Comparison of ENCODE assay signal across 8 mouse cellular contexts in genomic region chr4:141767353-141768036, GRCm38 (mm10). TPM values are rescaled to one million over a fixed set of nuclear protein-coding genes. Genes with fewer than 3 reads are reported as not detected.
DNase-seq lines count a peak whose midpoint lies in the region; ATAC-seq and TF ChIP-seq lines count a peak whose summit lies in the region.

No protein-coding gene starts in this region.

- H3K4me2 ChIP-seq in forebrain, embryonic 12.5 days = no peak overlapping the region
- H3K4me2 ChIP-seq in hindbrain, embryonic 14.5 days (replicated peaks) = 0 out of 2 replicates have a peak overlapping the region, but pooled peaks have one; percentile 2
- peak overlapping the region; percentile 22 for H3K4me2 ChIP-seq in stomach, embryonic 15.5 days

- H3K27ac ChIP-seq in forebrain, embryonic 12.5 days = peak overlapping the region; percentile 70; the same call in 1 of the 2 replicates
- no peak overlapping the region for H3K27ac ChIP-seq in forebrain, embryonic 10.5 days
- peak overlapping the region; percentile 43 for H3K27ac ChIP-seq in hindbrain, embryonic 14.5 days
- peak overlapping the region; percentile 88 for H3K27ac ChIP-seq in stomach, embryonic 15.5 days

- H3K9me3 ChIP-seq in forebrain, embryonic 12.5 days = no peaks in the 10 kb centered on the region
- no peaks in the 10 kb centered on the region for H3K9me3 ChIP-seq in forebrain, embryonic 10.5 days
- no peaks in the 10 kb centered on the region for H3K9me3 ChIP-seq in hindbrain, embryonic 14.5 days (ENCODE audit: control insufficient read depth, low read length)
- H3K9me3 ChIP-seq in stomach, embryonic 15.5 days = no peaks in the 10 kb centered on the region

- no peaks in the 10 kb centered on the region; the same call in 1 of the 2 replicates for H3K4me1 ChIP-seq in forebrain, embryonic 12.5 days
- no peaks in the 10 kb centered on the region for H3K4me1 ChIP-seq in forebrain, embryonic 10.5 days
- peaks cover 12% of the 10 kb centered on the region; the same call in 1 of the 2 replicates for H3K4me1 ChIP-seq in hindbrain, embryonic 14.5 days (replicated peaks; ENCODE audit: control insufficient read depth, insufficient read depth, low read length)
- H3K4me1 ChIP-seq in lung, adult 2 months (ENCODE audit: control insufficient read depth, insufficient read depth, low read length) = 0 out of 2 replicates have a peak, but pooled peaks cover 2% of the 10 kb centered on the region
- H3K4me1 ChIP-seq in stomach, embryonic 15.5 days = peaks cover 22% of the 10 kb centered on the region

- no peak overlapping the region for H3K4me3 ChIP-seq in forebrain, embryonic 12.5 days (replicated peaks)
- H3K4me3 ChIP-seq in forebrain, embryonic 10.5 days = no peak overlapping the region
- no peak overlapping the region for H3K4me3 ChIP-seq in hindbrain, embryonic 14.5 days (replicated peaks; ENCODE audit: low read length)
- no peak overlapping the region for H3K4me3 ChIP-seq in lung, adult 2 months (replicated peaks; ENCODE audit: extremely low read depth, low read depth, low read length)
- no peak overlapping the region for H3K4me3 ChIP-seq in stomach, embryonic 15.5 days (replicated peaks)

- ATAC-seq in forebrain, embryonic 12.5 days (ENCODE audit: low FRiP score) = no peak
- ATAC-seq in hindbrain, embryonic 14.5 days (ENCODE audit: low FRiP score) = peak; percentile 63; the same call in 1 of the 2 replicates
- ATAC-seq in stomach, embryonic 15.5 days (ENCODE audit: insufficient read depth, low FRiP score, low read depth) = peak; percentile 86

- H3K27me3 ChIP-seq in forebrain, embryonic 12.5 days = no peaks in the 10 kb centered on the region
- no peaks in the 10 kb centered on the region for H3K27me3 ChIP-seq in forebrain, embryonic 10.5 days (ENCODE audit: poor library complexity, severe bottlenecking)
- H3K27me3 ChIP-seq in hindbrain, embryonic 14.5 days (ENCODE audit: control insufficient read depth, insufficient read depth, low read length) = no peaks in the 10 kb centered on the region
- no peaks in the 10 kb centered on the region for H3K27me3 ChIP-seq in stomach, embryonic 15.5 days (replicated peaks)

- H3K36me3 ChIP-seq in forebrain, embryonic 12.5 days (replicated peaks) = peaks cover 93% of the 10 kb centered on the region
- H3K36me3 ChIP-seq in forebrain, embryonic 10.5 days (replicated peaks) = peaks cover 96% of the 10 kb centered on the region
- H3K36me3 ChIP-seq in hindbrain, embryonic 14.5 days (replicated peaks; ENCODE audit: control insufficient read depth, insufficient read depth) = peaks cover 91% of the 10 kb centered on the region
- peaks cover 52% of the 10 kb centered on the region for H3K36me3 ChIP-seq in stomach, embryonic 15.5 days

- H3K9ac ChIP-seq in forebrain, embryonic 12.5 days = no peak overlapping the region
- H3K9ac ChIP-seq in hindbrain, embryonic 14.5 days = no peak overlapping the region
- H3K9ac ChIP-seq in stomach, embryonic 15.5 days = no peak overlapping the region

- TF ChIP-seq POLR2A in lung, adult 2 months (IDR thresholded peaks at IDR 0.05; ENCODE audit: borderline replicate concordance, extremely low read depth, low read depth, low read length) = peak; percentile 19; the same call in 1 of the 2 replicates

- 80% methylated on average over 19 of the region's 19 CpGs for WGBS in forebrain, embryonic 12.5 days
- 85% methylated on average over 19 of the region's 19 CpGs for WGBS in forebrain, embryonic 10.5 days
- 71% methylated on average over 19 of the region's 19 CpGs for WGBS in hindbrain, embryonic 14.5 days
- WGBS in lung, adult 2 months = 59% methylated on average over 19 of the region's 19 CpGs
- WGBS in stomach, embryonic 15.5 days = 50% methylated on average over 19 of the region's 19 CpGs

- no peak for DNase-seq in forebrain, embryonic 10.5 days (ENCODE audit: extremely low spot score, low spot score)
- peak; percentile 17 for DNase-seq in 3T3-L1 (ENCODE audit: low read depth, low spot score)
- peak; percentile 69 to 72 for DNase-seq in cerebellum, postnatal 36 days
- DNase-seq in hindbrain, embryonic 14.5 days (ENCODE audit: low spot score) = no peak
- DNase-seq in lung, adult 2 months = peak; percentile 33
- no peak for DNase-seq in right cerebral cortex, postnatal 25 days

- no peak for TF ChIP-seq CTCF in lung, adult 2 months (IDR thresholded peaks at IDR 0.05; ENCODE audit: insufficient read depth, low read length)

RNA-seq across cellular contexts. Expression of gene Agmat, which starts 21.0 kb away (rescaled TPM):
- not detected in 2 replicates for polyA plus RNA-seq in forebrain, embryonic 12.5 days (2016; fragmentation: Nextera tagmentation; extraction: Ambion mirVana)
- not detected in 2 replicates for polyA plus RNA-seq in forebrain, embryonic 10.5 days (2016; fragmentation: Nextera tagmentation; extraction: Ambion mirVana)
- polyA plus RNA-seq in hindbrain, embryonic 14.5 days (2014; fragmentation: Nextera tagmentation; extraction: Ambion mirVana) = 0.23 TPM in 1 of 2 replicates, not detected in the other
- polyA plus RNA-seq in lung, adult 2 months (2012; rRNA removed) = 0.15 and 0.28 TPM in 2 replicates
- 7.0 and 10.0 TPM in 2 replicates for polyA plus RNA-seq in stomach, embryonic 15.5 days (2015; fragmentation: Nextera tagmentation; extraction: Ambion mirVana)

RNA-seq across cellular contexts. Expression of gene Dnajc16, which starts 23.2 kb away (rescaled TPM):
- 6.5 and 6.7 TPM in 2 replicates for polyA plus RNA-seq in forebrain, embryonic 12.5 days (2016; fragmentation: Nextera tagmentation; extraction: Ambion mirVana)
- 4.8 TPM in 2 replicates for polyA plus RNA-seq in forebrain, embryonic 10.5 days (2016; fragmentation: Nextera tagmentation; extraction: Ambion mirVana)
- polyA plus RNA-seq in hindbrain, embryonic 14.5 days (2014; fragmentation: Nextera tagmentation; extraction: Ambion mirVana) = 5.5 and 6.3 TPM in 2 replicates
- 9.6 and 12.0 TPM in 2 replicates for polyA plus RNA-seq in lung, adult 2 months (2012; rRNA removed)
- polyA plus RNA-seq in stomach, embryonic 15.5 days (2015; fragmentation: Nextera tagmentation; extraction: Ambion mirVana) = 3.9 and 4.6 TPM in 2 replicates

RNA-seq across cellular contexts. Expression of gene Casp9, which starts 25.9 kb away (rescaled TPM):
- 20.1 and 20.4 TPM in 2 replicates for polyA plus RNA-seq in forebrain, embryonic 12.5 days (2016; fragmentation: Nextera tagmentation; extraction: Ambion mirVana)
- 23.4 and 24.8 TPM in 2 replicates for polyA plus RNA-seq in forebrain, embryonic 10.5 days (2016; fragmentation: Nextera tagmentation; extraction: Ambion mirVana)
- 17.6 and 18.7 TPM in 2 replicates for polyA plus RNA-seq in hindbrain, embryonic 14.5 days (2014; fragmentation: Nextera tagmentation; extraction: Ambion mirVana)
- 17.7 and 19.0 TPM in 2 replicates for polyA plus RNA-seq in lung, adult 2 months (2012; rRNA removed)
- 21.2 and 23.4 TPM in 2 replicates for polyA plus RNA-seq in stomach, embryonic 15.5 days (2015; fragmentation: Nextera tagmentation; extraction: Ambion mirVana)

RNA-seq across cellular contexts. Expression of gene Ddi2, which starts 44.3 kb away (rescaled TPM):
- 22.8 and 25.3 TPM in 2 replicates for polyA plus RNA-seq in forebrain, embryonic 12.5 days (2016; fragmentation: Nextera tagmentation; extraction: Ambion mirVana)
- 27.3 and 27.4 TPM in 2 replicates for polyA plus RNA-seq in forebrain, embryonic 10.5 days (2016; fragmentation: Nextera tagmentation; extraction: Ambion mirVana)
- polyA plus RNA-seq in hindbrain, embryonic 14.5 days (2014; fragmentation: Nextera tagmentation; extraction: Ambion mirVana) = 12.0 and 12.1 TPM in 2 replicates
- polyA plus RNA-seq in lung, adult 2 months (2012; rRNA removed) = 19.7 and 20.2 TPM in 2 replicates
- 23.2 and 23.3 TPM in 2 replicates for polyA plus RNA-seq in stomach, embryonic 15.5 days (2015; fragmentation: Nextera tagmentation; extraction: Ambion mirVana)

RNA-seq across cellular contexts. Expression of gene Cela2a, which starts 58.5 kb away (rescaled TPM):
- not detected in 2 replicates for polyA plus RNA-seq in forebrain, embryonic 12.5 days (2016; fragmentation: Nextera tagmentation; extraction: Ambion mirVana)
- not detected in 2 replicates for polyA plus RNA-seq in forebrain, embryonic 10.5 days (2016; fragmentation: Nextera tagmentation; extraction: Ambion mirVana)
- not detected in 2 replicates for polyA plus RNA-seq in hindbrain, embryonic 14.5 days (2014; fragmentation: Nextera tagmentation; extraction: Ambion mirVana)
- 1.5 and 37.8 TPM in 2 replicates for polyA plus RNA-seq in lung, adult 2 months (2012; rRNA removed)
- 475 and 519 TPM in 2 replicates for polyA plus RNA-seq in stomach, embryonic 15.5 days (2015; fragmentation: Nextera tagmentation; extraction: Ambion mirVana)

Comparison
In these comparisons a context has a peak if more than half of its experiments do, and no peak if none do; other contexts are left out.
1. DNase-seq: peak in 3T3-L1 (single experiment), cerebellum, postnatal 36 days (2 of 2) and lung, adult 2 months (single experiment); none in forebrain, embryonic 10.5 days (single experiment), hindbrain, embryonic 14.5 days (single experiment) and right cerebral cortex, postnatal 25 days (single experiment).